Mouse (Mus musculus) kidney, postnatal 0 days (tissue): ENCODE measurements around the gene Cycs. TPM values are rescaled to one million over a fixed set of nuclear protein-coding genes. Genes with fewer than 3 reads are reported as not detected.

Experiments used
- ATAC-seq: fragments of 200-750 bp; cut with Nextera tagmentation; replicated peaks from 2 replicates; pipeline ENCODE4 v1.8.0; 2017; ENCODE audit warnings: low read depth, moderate number of reproducible peaks, moderate TSS enrichment, moderate library complexity; ENCODE audit not compliant: low FRiP score
- DNase-seq: peaks from one replicate; pipeline ENCODE4 v3.0.0-alpha.2; 2016; ENCODE audit warnings: low spot score
- H3K27ac ChIP-seq: fragments of 300-500 bp; sonication (generic); 2 replicates; pipeline ENCODE4 v1.5.1; 2014; ENCODE audit warnings: mild to moderate bottlenecking
- H3K27me3 ChIP-seq: fragments of 300-500 bp; sonication (generic); 2 replicates; pipeline ENCODE4 v1.6.1; 2014; ENCODE audit warnings: low read length, mixed read lengths; ENCODE audit not compliant: insufficient read depth
- H3K36me3 ChIP-seq: fragments of 300-500 bp; sonication (generic); 2 replicates; pipeline ENCODE4 v1.6.1; 2014; ENCODE audit warnings: low read length, mixed read lengths; ENCODE audit not compliant: insufficient read depth
- H3K4me1 ChIP-seq: fragments of 300-500 bp; sonication (generic); replicated peaks from 2 replicates; pipeline ENCODE4 v1.6.1; 2014; ENCODE audit warnings: antibody characterized with exemption, low read length, mixed read lengths; ENCODE audit not compliant: insufficient read depth
- H3K4me2 ChIP-seq: fragments of 300-500 bp; sonication (generic); 2 replicates; pipeline ENCODE4 v1.6.1; 2014; ENCODE audit warnings: mild to moderate bottlenecking, low read length, moderate library complexity, mixed read lengths
- H3K4me3 ChIP-seq: fragments of 300-500 bp; sonication (generic); replicated peaks from 2 replicates; pipeline ENCODE4 v1.5.1; 2014; ENCODE audit warnings: low read depth, low read length
- H3K9ac ChIP-seq: fragments of 300-500 bp; sonication (generic); 2 replicates; pipeline ENCODE4 v1.6.1; 2014; ENCODE audit warnings: low read depth, low read length
- H3K9me3 ChIP-seq: fragments of 300-500 bp; sonication (generic); replicated peaks from 2 replicates; pipeline ENCODE4 v1.6.1; 2016; ENCODE audit warnings: low read length, inconsistent platforms, mixed read lengths
- CTCF ChIP-seq: IDR thresholded peaks from 2 replicates; pipeline ENCODE4 v1.5.1; 2016; ENCODE audit warnings: antibody characterized with exemption, low read depth, mild to moderate bottlenecking, moderate library complexity
- WGBS: fragments of 180-500 bp; shearing (Covaris S2); extraction: QIAGEN DNeasy Blood & Tissue Kit; methylation state at CpG from one replicate; pipeline ENCODE4 v1.1.7; 2014; 5-methylcytosine and 5-hydroxymethylcytosine counted together
- polyA plus RNA-seq: library from polyadenylated mRNA; unstranded; fragments of >200 nt; fragmentation: Nextera tagmentation; extraction: Ambion mirVana; gene quantifications from 2 replicates; pipeline ENCODE4 v1.2.1, GENCODE M21; 2015

Cycs gene
- polyA plus RNA-seq, 1 experiment from 2014 or later, result 134 TPM

- no peaks in the 10 kb centered on the region for H3K4me1 ChIP-seq
- DNase-seq (no peak), ATAC-seq (no peak)
- H3K27me3 ChIP-seq, result no peaks in the 10 kb centered on the region
- no peak overlapping the region for H3K4me3 ChIP-seq
- TF ChIP-seq CTCF, result no peak
- no peak overlapping the region for H3K9ac ChIP-seq
- no peaks in the 10 kb centered on the region for H3K36me3 ChIP-seq
- H3K27ac ChIP-seq, result no peak overlapping the region
- H3K9me3 ChIP-seq, result no peaks in the 10 kb centered on the region
- H3K4me2 ChIP-seq, result no peak overlapping the region
- WGBS, result 71% methylated on average over 7 of the region's 7 CpGs
These were observed 16.5 kb downstream of the Cycs start for GRCm38 (mm10) chr6:50549791-50550190.

- 80% methylated on average over 5 of the region's 5 CpGs for WGBS
- Histone ChIP-seq H3K9me3 (no peaks in the 10 kb centered on the region), H3K4me3 (no peak overlapping the region), H3K36me3 (no peaks in the 10 kb centered on the region), H3K4me1 (no peaks in the 10 kb centered on the region), H3K27me3 (no peaks in the 10 kb centered on the region), H3K27ac (no peak overlapping the region), H3K9ac (no peak overlapping the region), H3K4me2 (no peak overlapping the region)
- DNase-seq, result no peak
- TF ChIP-seq CTCF, result no peak
- no peak for ATAC-seq
These were observed 17.3 kb downstream of the Cycs start for GRCm38 (mm10) chr6:50549051-50549450.

DNA sequence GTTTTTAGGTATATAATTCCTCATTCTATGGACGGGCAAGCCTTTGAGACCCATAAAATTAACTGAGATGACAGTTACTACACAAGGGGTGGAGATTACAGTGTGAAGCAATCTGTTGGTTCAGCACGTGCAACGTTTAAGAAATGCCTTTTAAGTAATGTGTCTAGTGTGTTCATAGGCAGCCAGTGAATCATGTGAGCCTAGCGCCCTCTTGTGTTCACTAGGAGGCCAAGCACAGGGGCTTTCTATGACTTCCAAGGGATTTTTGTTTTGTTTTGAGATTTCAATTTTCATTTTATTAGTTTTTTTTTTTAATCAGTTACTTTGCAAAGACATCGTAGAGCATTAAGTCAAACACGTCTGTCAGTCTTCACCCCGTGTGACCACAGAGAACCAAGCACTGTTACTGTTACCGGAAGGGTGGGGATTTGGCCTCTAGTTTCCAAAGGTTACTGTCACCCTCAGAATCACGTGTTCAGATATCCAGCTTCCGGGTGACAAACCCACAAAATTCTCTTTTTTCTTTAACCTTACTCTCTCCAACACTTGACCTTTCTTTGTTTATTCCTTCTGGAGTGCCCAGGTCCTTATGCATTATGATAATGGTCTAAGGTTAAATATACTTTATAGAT, 20.8 kb downstream of the Cycs start:
- Histone ChIP-seq H3K9me3 (no peaks in the 10 kb centered on the region), H3K36me3 (no peaks in the 10 kb centered on the region), H3K4me3 (no peak overlapping the region), H3K27ac (no peak overlapping the region), H3K4me2 (peak overlapping the region; percentile 18; the same call in 1 of the 2 replicates), H3K27me3 (no peaks in the 10 kb centered on the region), H3K4me1 (no peaks in the 10 kb centered on the region), H3K9ac (no peak overlapping the region)
- ATAC-seq, result no peak
- peak; percentile 85 for DNase-seq
- 22% methylated on average over 10 of the region's 10 CpGs for WGBS
- peak; percentile 89 for TF ChIP-seq CTCF

- no peak for TF ChIP-seq CTCF
- no peaks in the 10 kb centered on the region for H3K4me1 ChIP-seq
- DNase-seq (no peak), ATAC-seq (no peak)
- no peak overlapping the region for H3K4me3 ChIP-seq
- H3K27me3 ChIP-seq, result no peaks in the 10 kb centered on the region
- no peak overlapping the region for H3K27ac ChIP-seq
- no peak overlapping the region for H3K9ac ChIP-seq
- no peak overlapping the region for H3K4me2 ChIP-seq
- H3K9me3 ChIP-seq, result no peaks in the 10 kb centered on the region
- 95% methylated on average over 1 of the region's 1 CpGs for WGBS
- H3K36me3 ChIP-seq, result no peaks in the 10 kb centered on the region
These were observed 23.8 kb downstream of the Cycs start for GRCm38 (mm10) chr6:50542535-50542934.

DNA sequence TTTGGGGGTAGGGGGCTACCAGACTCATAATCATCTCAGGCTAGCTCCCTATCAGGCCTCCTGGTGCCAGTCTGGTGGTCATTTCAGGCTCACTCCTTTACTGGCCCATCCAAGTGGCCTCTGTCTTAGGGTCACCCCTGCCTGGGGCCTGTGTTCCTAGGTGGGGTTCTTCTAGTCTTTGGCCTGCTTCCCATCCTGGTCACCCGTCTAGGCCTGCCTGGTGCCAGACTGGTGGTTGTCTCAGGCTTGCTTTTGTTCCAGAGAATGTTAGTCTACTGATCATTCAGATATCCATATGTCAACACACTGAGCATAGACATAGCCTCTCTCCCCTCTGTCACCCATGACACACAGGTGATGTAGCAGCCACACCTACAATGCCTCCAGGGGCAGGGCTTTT, 26.7 kb downstream of the Cycs start:
- Histone ChIP-seq H3K4me1 (no peaks in the 10 kb centered on the region), H3K27me3 (no peaks in the 10 kb centered on the region), H3K36me3 (no peaks in the 10 kb centered on the region), H3K27ac (no peak overlapping the region), H3K4me2 (no peak overlapping the region), H3K9ac (no peak overlapping the region), H3K4me3 (no peak overlapping the region), H3K9me3 (no peaks in the 10 kb centered on the region)
- no peak for DNase-seq
- TF ChIP-seq CTCF, result no peak
- WGBS, result 80% methylated on average over 1 of the region's 1 CpGs
- ATAC-seq, result no peak

DNA sequence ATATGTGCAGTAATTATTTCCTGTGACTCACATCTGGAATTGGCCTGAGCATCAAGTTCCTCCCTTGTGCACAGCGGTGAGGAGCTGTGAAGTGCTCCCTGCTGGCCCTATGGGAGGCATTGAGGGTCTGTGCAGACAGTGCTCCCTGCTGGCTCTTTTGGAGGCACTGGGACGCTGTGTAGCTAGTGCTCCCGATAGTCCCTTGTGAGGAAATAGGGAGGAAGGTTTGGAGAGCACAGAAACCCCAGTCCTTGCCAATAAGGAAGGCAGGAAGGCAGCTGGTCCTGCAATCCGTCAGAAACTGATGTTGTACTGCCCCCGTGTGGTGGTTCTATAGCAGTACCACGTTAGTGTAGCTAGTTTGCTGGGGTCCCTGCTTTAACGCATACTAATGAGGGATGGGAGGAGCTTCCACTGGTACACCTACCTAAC, 29.9 kb downstream of the Cycs start:
- TF ChIP-seq CTCF, result peak; percentile 99
- H3K9ac ChIP-seq, result no peak overlapping the region
- DNase-seq, result peak; percentile 95
- peak; percentile 68 for ATAC-seq
- no peak overlapping the region for H3K27ac ChIP-seq
- H3K4me3 ChIP-seq, result no peak overlapping the region
- H3K36me3 ChIP-seq, result no peaks in the 10 kb centered on the region
- 6% methylated on average over 7 of the region's 7 CpGs for WGBS
- no peak overlapping the region for H3K4me2 ChIP-seq
- H3K27me3 ChIP-seq, result no peaks in the 10 kb centered on the region
- no peaks in the 10 kb centered on the region for H3K9me3 ChIP-seq
- no peaks in the 10 kb centered on the region for H3K4me1 ChIP-seq

DNA sequence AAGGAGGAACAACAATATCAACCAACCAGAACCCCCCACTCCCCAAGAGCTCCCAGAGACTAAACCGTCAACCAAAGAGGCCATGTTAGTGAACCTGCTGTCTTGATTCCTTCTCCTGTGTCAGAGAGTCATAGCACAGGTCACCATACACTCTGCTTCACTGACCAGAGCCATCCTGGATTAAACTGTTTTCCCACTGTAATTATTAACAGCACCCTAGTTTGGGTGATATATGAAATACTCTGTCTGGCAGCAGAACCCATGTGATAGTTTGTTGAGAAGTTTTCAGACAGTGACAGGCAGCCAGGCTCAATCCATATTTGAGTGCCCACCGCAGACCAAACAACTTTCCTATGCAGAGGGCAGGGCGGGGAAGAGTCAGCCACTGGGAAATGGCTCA, 31.0 kb downstream of the Cycs start:
- Histone ChIP-seq H3K4me3 (no peak overlapping the region), H3K4me1 (no peaks in the 10 kb centered on the region), H3K27ac (0 out of 2 replicates have a peak overlapping the region, but pooled peaks have one; percentile 19), H3K9ac (no peak overlapping the region), H3K27me3 (no peaks in the 10 kb centered on the region), H3K4me2 (no peak overlapping the region), H3K36me3 (no peaks in the 10 kb centered on the region), H3K9me3 (no peaks in the 10 kb centered on the region; the same call in 1 of the 2 replicates)
- peak; percentile 23; the same call in 1 of the 2 replicates for ATAC-seq
- WGBS, result 65% methylated on average over 3 of the region's 3 CpGs
- no peak for DNase-seq
- no peak for TF ChIP-seq CTCF
